Comparison of ENCODE assay signal across 27 mouse cellular contexts in genomic region chr2:151036721-151037120, GRCm38 (mm10). TPM values are rescaled to one million over a fixed set of nuclear protein-coding genes. Genes with fewer than 3 reads are reported as not detected.
DNase-seq lines count a peak whose midpoint lies in the region; ATAC-seq and TF ChIP-seq lines count a peak whose summit lies in the region.
"Had no signal": no experiment of that assay in that cellular context is flagged by ENCODE, and none has a peak within 500 bp of the region (broad histone marks: within the 10 kb centered on the region; RNA-seq: fewer than 3 reads in every experiment).

No protein-coding gene starts in this region.

- no peak overlapping the region for H3K27ac ChIP-seq in lung, embryonic 14.5 days (ENCODE audit: low read depth)
- H3K27ac ChIP-seq in liver, embryonic 14.5 days = peak overlapping the region; percentile 98
- H3K27ac ChIP-seq: embryonic facial prominence, embryonic 15.5 days; forebrain, embryonic 12.5 days; heart, embryonic 15.5 days; hindbrain, embryonic 15.5 days had no signal

- peak overlapping the region; percentile 92 for H3K4me3 ChIP-seq in erythroblast, embryonic 14.5 days (replicated peaks)
- H3K4me3 ChIP-seq in lung, embryonic 14.5 days (ENCODE audit: low read depth, low read length) = no peak overlapping the region; the same call in 1 of the 2 replicates
- peak overlapping the region; percentile 89 to 91 for H3K4me3 ChIP-seq in liver, embryonic 14.5 days (ENCODE audit: insufficient read depth in 1 of 2, low read depth in 2 of 2, low read length in 2 of 2)
- H3K4me3 ChIP-seq: embryonic facial prominence, embryonic 15.5 days; forebrain, embryonic 12.5 days; heart, embryonic 15.5 days; hindbrain, embryonic 15.5 days had no signal

- TF ChIP-seq EP300 in liver, embryonic 14.5 days (IDR thresholded peaks at IDR 0.05; ENCODE audit: low read depth) = no peak

- ATAC-seq in erythroblast, adult 5-6 weeks (replicated peaks; ENCODE audit: low FRiP score, poor library complexity, severe bottlenecking) = no peak
- ATAC-seq in lung, embryonic 14.5 days (ENCODE audit: insufficient read depth) = no peak
- no peak for ATAC-seq in liver, embryonic 14.5 days (ENCODE audit: insufficient read depth)
- ATAC-seq: activated CD4-positive, CD25-positive, alpha-beta regulatory T cell, adult 4 months; forebrain, postnatal 0 days; Patski had no signal

- peaks cover 46% of the 10 kb centered on the region for H3K36me3 ChIP-seq in erythroblast, embryonic 14.5 days (ENCODE audit: control insufficient read depth)
- no peaks in the 10 kb centered on the region for H3K36me3 ChIP-seq in lung, embryonic 14.5 days (ENCODE audit: insufficient read depth)
- peaks cover 5% of the 10 kb centered on the region for H3K36me3 ChIP-seq in liver, embryonic 14.5 days (replicated peaks; ENCODE audit: control insufficient read depth, insufficient read depth, low read depth)
- H3K36me3 ChIP-seq: forebrain, embryonic 12.5 days; heart, embryonic 15.5 days had no signal

- DNase-seq in lung, embryonic 14.5 days = no peak
- DNase-seq in lung, postnatal 4 days = no peak
- DNase-seq in liver, embryonic 14.5 days (ENCODE audit: low read depth in 3 of 3, low spot score in 3 of 3) = peak; percentile 17 to 24 (median 22)
- no peak for DNase-seq in kidney, postnatal 36 days
- DNase-seq in MN1 (ENCODE audit: low spot score) = no peak
- no peak for DNase-seq in right cerebral cortex, adult 18-20 months
- DNase-seq: adrenal gland, postnatal 14 days; B cell, adult 2 months; cerebellum, adult 2 months; cerebellum, postnatal 10 days; forebrain, postnatal 0 days; gastrocnemius, postnatal 14 days had no signal

- H3K4me1 ChIP-seq in erythroblast, embryonic 14.5 days (ENCODE audit: control insufficient read depth) = peaks cover 67% of the 10 kb centered on the region
- peaks cover 8% of the 10 kb centered on the region; the same call in 1 of the 2 replicates for H3K4me1 ChIP-seq in lung, embryonic 14.5 days (ENCODE audit: insufficient read depth)
- peaks cover 22 to 34% of the 10 kb centered on the region in 2 experiments for H3K4me1 ChIP-seq in liver, embryonic 14.5 days (replicated peaks; ENCODE audit: control insufficient read depth in 2 of 2, insufficient read depth in 2 of 2, low read length in 1 of 2)

- no peak overlapping the region for H3K9ac ChIP-seq in lung, embryonic 14.5 days
- H3K9ac ChIP-seq in liver, embryonic 14.5 days (replicated peaks) = peak overlapping the region; percentile 100
- H3K9ac ChIP-seq: embryonic facial prominence, embryonic 15.5 days; forebrain, embryonic 12.5 days; forebrain, postnatal 0 days; heart, embryonic 15.5 days; hindbrain, embryonic 15.5 days had no signal

- WGBS in lung, embryonic 14.5 days = 88% methylated on average over 2 of the region's 2 CpGs
- 19% methylated on average over 2 of the region's 2 CpGs for WGBS in liver, embryonic 14.5 days (ENCODE audit: insufficient replicate concordance)

- no peak for TF ChIP-seq CTCF in lung, embryonic 14.5 days (IDR thresholded peaks at IDR 0.05; ENCODE audit: low read depth)
- no peak for TF ChIP-seq CTCF in liver, embryonic 14.5 days (IDR thresholded peaks at IDR 0.05; ENCODE audit: low read depth)

- H3K9me3 ChIP-seq in erythroblast, embryonic 14.5 days (ENCODE audit: control insufficient read depth, low read length) = no peaks in the 10 kb centered on the region
- peaks cover 3% of the 10 kb centered on the region; the same call in 1 of the 2 replicates for H3K9me3 ChIP-seq in lung, embryonic 14.5 days (ENCODE audit: low read depth, low read length)
- no peaks in the 10 kb centered on the region for H3K9me3 ChIP-seq in liver, embryonic 14.5 days (ENCODE audit: control insufficient read depth, low read length)
- H3K9me3 ChIP-seq: embryonic facial prominence, embryonic 15.5 days; forebrain, embryonic 12.5 days; heart, embryonic 15.5 days; hindbrain, embryonic 15.5 days had no signal

- H3K27me3 ChIP-seq in erythroblast, embryonic 14.5 days (ENCODE audit: control insufficient read depth) = no peaks in the 10 kb centered on the region
- no peaks in the 10 kb centered on the region for H3K27me3 ChIP-seq in lung, embryonic 14.5 days (ENCODE audit: insufficient read depth, low read length)
- no peaks in the 10 kb centered on the region for H3K27me3 ChIP-seq in liver, embryonic 14.5 days (ENCODE audit: control insufficient read depth, insufficient read depth, low read length)
- H3K27me3 ChIP-seq: embryonic facial prominence, embryonic 15.5 days; forebrain, embryonic 12.5 days; heart, embryonic 15.5 days; hindbrain, embryonic 15.5 days; Patski had no signal

- H3K4me2 ChIP-seq in lung, embryonic 14.5 days = peak overlapping the region; percentile 13; the same call in 1 of the 2 replicates
- H3K4me2 ChIP-seq in liver, embryonic 14.5 days (ENCODE audit: low read depth) = peak overlapping the region; percentile 96
- H3K4me2 ChIP-seq: embryonic facial prominence, embryonic 15.5 days; forebrain, embryonic 12.5 days; heart, embryonic 15.5 days had no signal

RNA-seq across cellular contexts. Expression of gene Ninl, which starts 2.5 kb away (rescaled TPM):
- polyA plus RNA-seq in erythroblast, embryonic 14.5 days (2012) = 2.4 and 3.2 TPM in 2 replicates
- 16.9 and 21.9 TPM in 2 replicates for total RNA-seq in erythroblast, adult 5-6 weeks (2015; ENCODE audit: low replicate concordance)
- 71.1 and 103 TPM in 2 replicates for total RNA-seq in erythroblast, adult 5-6 weeks (2017; ENCODE audit: low replicate concordance)
- 12.6 and 20.3 TPM in 2 replicates for polyA plus RNA-seq in lung, embryonic 14.5 days (2014; fragmentation: Nextera tagmentation; extraction: Ambion mirVana)
- polyA plus RNA-seq in liver, embryonic 14.5 days (2012; rRNA removed) = 7.2 and 17.3 TPM in 2 replicates
- polyA plus RNA-seq in liver, embryonic 14.5 days (2014; fragmentation: Nextera tagmentation; extraction: Ambion mirVana) = 7.0 and 9.8 TPM in 2 replicates
- polyA plus RNA-seq: activated CD4-positive, CD25-positive, alpha-beta regulatory T cell, adult 4 months had no signal

RNA-seq across cellular contexts. Expression of gene Nanp, which starts 2.5 kb away (rescaled TPM):
- 2.4 and 4.6 TPM in 2 replicates for polyA plus RNA-seq in erythroblast, embryonic 14.5 days (2012)
- 22.1 and 31.6 TPM in 2 replicates for total RNA-seq in erythroblast, adult 5-6 weeks (2015; ENCODE audit: low replicate concordance)
- total RNA-seq in erythroblast, adult 5-6 weeks (2017; ENCODE audit: low replicate concordance) = 16.5 and 43.2 TPM in 2 replicates
- 48.5 and 49.9 TPM in 2 replicates for polyA plus RNA-seq in lung, embryonic 14.5 days (2014; fragmentation: Nextera tagmentation; extraction: Ambion mirVana)
- 17.9 and 28.8 TPM in 2 replicates for polyA plus RNA-seq in liver, embryonic 14.5 days (2012; rRNA removed)
- polyA plus RNA-seq in liver, embryonic 14.5 days (2014; fragmentation: Nextera tagmentation; extraction: Ambion mirVana) = 76.9 and 81.4 TPM in 2 replicates

RNA-seq across cellular contexts. Expression of gene Gm14151, which starts 55.4 kb away (rescaled TPM):
- polyA plus RNA-seq in erythroblast, embryonic 14.5 days (2012) = 0.02 TPM in 1 of 2 replicates, not detected in the other
- total RNA-seq in erythroblast, adult 5-6 weeks (2015; ENCODE audit: low replicate concordance) = not detected in 2 replicates
- not detected in 2 replicates for total RNA-seq in erythroblast, adult 5-6 weeks (2017; ENCODE audit: low replicate concordance)
- not detected in 2 replicates for polyA plus RNA-seq in lung, embryonic 14.5 days (2014; fragmentation: Nextera tagmentation; extraction: Ambion mirVana)
- not detected in 2 replicates for polyA plus RNA-seq in liver, embryonic 14.5 days (2012; rRNA removed)
- polyA plus RNA-seq in liver, embryonic 14.5 days (2014; fragmentation: Nextera tagmentation; extraction: Ambion mirVana) = not detected in 2 replicates
- total RNA-seq: adrenal gland, adult 18-20 months; adrenal gland, postnatal 14 days; forebrain, postnatal 0 days; gastrocnemius, adult 18-20 months; gastrocnemius, postnatal 14 days; heart, postnatal 25 days; MEL had no signal
- polyA plus RNA-seq: activated CD4-positive, CD25-positive, alpha-beta regulatory T cell, adult 4 months; cerebellum, adult 2 months; embryonic facial prominence, embryonic 11.5 days; embryonic facial prominence, embryonic 15.5 days; forebrain, embryonic 12.5 days; forebrain, postnatal 0 days; gonadal fat pad, adult 2 months; heart, embryonic 15.5 days; hindbrain, embryonic 11.5 days; hindbrain, embryonic 15.5 days; Patski had no signal

Comparison
In these comparisons a context has a peak if more than half of its experiments do, and no peak if none do; other contexts are left out.
1. DNase-seq: peak in liver, embryonic 14.5 days (3 of 3); none in lung, embryonic 14.5 days (single experiment), lung, postnatal 4 days (0 of 2), kidney, postnatal 36 days (0 of 2), MN1 (single experiment) and right cerebral cortex, adult 18-20 months (single experiment).